Mouse (Mus musculus) erythroblast, embryonic 14.5 days (primary cell): ENCODE data around the gene Ngdn.

Experiments
- GATA1 ChIP-seq: IDR thresholded peaks from 2 replicates; pipeline ENCODE4 v1.6.1; 2012; ENCODE audit warnings: low read length, inconsistent platforms, mixed read lengths
- TAL1 ChIP-seq: IDR thresholded peaks from 3 replicates; pipeline ENCODE4 v1.6.1; 2012; ENCODE audit warnings: low read length, inconsistent platforms, mixed read lengths

GRCm38 (mm10) chr14:55024236-55024635 lies 9.0 kb downstream of the Ngdn start:
- TF ChIP-seq GATA1 (no peak), TAL1 (no peak)
